Mouse (Mus musculus) c-Kit-positive CD71-positive TER-119-positive erythroid progenitor cells, embryonic 14.5 days (primary cell): ENCODE data around the gene Prr27.

ENCODE experiments used
- DNase-seq: peaks from one replicate; pipeline ENCODE4 v3.0.0-alpha.2; 2013; ENCODE audit warnings: low spot score

The Prr27 gene

DNA sequence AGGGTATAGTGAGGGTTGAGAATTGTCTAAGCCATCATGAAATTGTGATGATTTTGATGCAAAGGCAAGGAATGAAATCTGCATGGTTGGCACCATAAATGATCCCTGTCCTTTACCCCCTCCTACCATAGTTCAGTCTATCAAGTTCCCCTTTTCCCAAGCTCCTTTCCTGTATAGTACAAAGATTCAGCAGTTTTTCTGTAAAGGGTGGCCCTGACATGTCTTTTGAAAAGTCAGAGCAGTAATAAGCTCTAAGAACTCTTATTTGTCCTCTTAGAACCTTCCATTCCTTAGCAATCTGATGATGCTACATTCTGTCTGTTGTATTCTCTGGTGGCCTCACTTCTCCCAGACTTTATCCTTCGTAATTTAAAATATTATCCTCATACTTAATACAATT lies at the start of gene Prr27:
Prr27 (plus strand) TSS at position 301 of the 400 bp plus-strand sequence.
- no peak for DNase-seq

DNA sequence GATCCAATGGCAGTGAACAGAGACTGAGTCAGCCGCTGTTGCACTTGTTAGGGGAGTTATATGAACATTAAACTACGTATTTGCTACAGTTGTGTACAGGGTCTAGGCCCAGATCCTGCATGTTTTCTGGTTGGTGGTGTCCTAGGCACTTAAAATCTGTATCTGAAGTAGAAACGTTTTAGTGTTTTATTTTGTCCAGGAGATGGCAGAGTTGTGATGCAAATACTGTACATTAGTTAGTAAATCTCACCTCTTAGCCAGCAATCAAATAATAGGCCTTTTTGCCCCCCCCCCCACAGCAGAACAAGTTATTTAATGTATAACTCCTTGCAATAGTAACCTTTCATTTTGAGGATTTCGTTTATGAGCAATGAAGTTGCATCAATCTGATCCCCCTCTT lies 42.8 kb upstream of the Prr27 start:
- no peak for DNase-seq

DNA sequence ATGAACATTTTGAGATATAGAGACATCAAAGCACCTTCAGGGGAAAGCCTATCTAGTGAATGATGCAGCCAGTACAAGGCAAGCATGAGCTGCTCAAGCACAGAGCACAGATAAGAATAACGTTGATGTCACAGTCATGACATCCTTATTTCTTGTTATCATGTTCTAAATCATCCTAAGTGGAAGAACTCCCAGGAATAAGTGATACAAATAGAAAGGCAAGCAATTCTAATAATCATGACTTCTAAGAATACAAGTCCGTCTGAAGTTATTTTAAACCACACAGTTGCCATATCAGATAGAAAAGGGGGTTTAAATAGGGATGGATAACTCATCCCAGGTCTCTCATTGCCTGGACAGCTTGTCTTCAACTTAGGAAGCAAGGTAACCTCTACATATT lies 17.7 kb upstream of the Prr27 start, which contains the start of gene Csn1s2b:
Csn1s2b (plus strand) TSS at position 301 of the 400 bp plus-strand sequence.
- no peak for DNase-seq

DNA sequence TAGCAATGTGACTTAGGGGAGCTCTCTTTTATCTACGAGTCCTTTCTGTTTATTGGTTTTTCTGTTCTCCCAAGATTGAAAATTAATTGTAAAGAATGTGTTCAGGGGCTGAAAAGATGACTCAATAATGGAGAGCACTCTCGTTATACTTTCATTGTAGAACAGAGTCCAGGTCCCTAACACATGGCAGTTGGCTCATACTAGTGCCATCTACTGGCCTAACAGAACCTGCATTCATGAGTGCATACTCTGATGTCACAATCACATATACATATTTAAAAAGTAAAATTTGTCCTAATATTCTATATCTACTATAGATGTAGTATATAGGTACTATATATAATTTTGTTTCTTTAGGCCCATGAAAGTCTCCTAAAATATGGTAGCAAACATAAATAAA lies 16.2 kb upstream of the Prr27 start:
- no peak for DNase-seq

DNA sequence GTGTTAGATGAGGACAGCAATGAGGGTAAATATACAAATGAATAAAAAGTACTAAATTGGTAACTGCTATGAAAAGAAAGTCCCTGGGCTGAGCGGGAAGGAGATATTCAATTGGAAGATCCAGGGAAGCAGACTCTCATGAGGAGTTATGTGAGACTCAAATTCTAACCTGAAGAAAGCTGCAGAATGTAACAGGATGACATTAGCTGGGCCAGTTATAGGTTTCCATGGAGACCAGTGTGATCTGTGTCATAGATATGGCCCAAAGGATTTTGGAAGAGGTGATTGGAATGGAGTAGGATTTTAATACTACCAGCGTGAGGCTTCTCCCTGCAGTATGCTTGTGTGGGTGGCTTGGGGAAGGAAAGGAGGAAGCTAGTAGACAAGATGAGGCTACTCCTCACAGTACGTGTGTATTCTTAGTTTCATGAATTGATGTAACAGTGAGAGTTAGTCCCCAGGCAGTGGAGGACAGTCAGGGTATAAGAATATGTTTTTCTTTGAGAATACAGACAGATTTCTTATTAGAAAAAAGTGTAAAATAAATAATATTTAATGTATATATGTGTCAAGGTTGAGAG lies 29.7 kb downstream of the Prr27 start:
- no peak for DNase-seq

DNA sequence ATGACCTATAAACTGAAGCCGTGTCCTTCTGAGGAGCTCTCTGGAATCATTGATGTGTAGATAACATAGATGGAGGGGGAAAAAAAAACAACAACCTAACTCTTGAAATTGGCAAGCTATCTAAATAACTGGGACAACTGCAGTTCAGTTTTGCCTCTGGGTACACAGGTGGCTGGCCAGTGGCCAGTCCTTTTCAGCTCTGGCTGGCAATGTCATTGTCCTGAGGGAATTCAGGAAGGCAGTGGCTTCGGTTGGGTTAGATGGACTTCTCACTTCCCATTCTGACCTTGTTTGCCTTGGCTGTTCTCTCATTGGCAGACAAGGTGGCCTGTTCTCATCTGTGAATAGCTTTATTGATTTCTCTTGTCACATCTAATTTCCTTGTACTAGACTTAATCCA lies 44.6 kb downstream of the Prr27 start:
- DNase-seq, result no peak

DNA sequence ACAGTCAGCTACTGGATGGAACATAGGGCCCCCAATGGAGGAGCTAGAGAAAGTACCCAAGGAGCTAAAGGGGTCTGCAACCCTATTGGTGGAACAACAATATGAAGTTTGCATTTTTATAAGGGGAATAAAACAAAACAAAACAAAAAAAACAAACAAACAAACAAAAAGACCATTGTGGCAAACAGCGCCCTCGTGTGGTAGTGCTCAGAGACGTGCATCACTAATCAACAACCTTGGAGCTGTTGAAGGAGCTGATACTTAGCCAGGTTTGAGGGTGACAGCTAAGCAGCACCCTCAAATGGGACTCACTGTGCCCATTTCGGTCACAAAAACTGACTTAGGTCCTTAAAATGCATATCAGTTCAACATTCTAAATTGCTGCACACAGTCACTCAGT lies 45.9 kb downstream of the Prr27 start:
- peak; percentile 3 for DNase-seq

DNA sequence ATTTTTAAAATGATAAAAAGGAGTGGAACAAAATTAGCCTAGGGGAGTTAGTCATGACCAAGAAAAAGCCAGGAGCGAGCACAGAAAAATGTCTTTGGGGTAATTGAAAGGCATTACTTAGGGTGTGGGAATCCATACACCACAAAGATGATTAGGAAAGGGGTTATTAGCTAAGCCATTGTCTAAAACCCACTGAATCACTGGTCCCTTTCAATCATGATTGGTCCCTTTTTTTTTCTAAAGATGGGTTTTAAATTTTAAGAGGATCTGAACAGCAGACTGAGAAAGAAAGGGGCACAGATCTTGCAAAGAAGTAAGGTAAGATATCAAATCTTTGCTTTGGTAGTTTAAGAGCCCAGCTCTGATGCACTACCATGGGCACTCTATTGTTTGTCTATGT lies 59.2 kb downstream of the Prr27 start, which contains the start of gene Odam:
Odam (plus strand) TSS at position 301 of the 400 bp plus-strand sequence.
- no peak for DNase-seq
